Mouse (Mus musculus) layer of hippocampus, postnatal 36 days (tissue): ENCODE data around the gene Comt. TPM values are rescaled to one million over a fixed set of nuclear protein-coding genes. Genes with fewer than 3 reads are reported as not detected.

Experiments used
- microRNA-seq, 2 experiments: library from miRNA; unstranded; fragments of <30 nt; microRNA quantifications; one replicate each; pipeline ENCODE4 v1.2.0; 2021
- total RNA-seq, 2 experiments: library from RNA; stranded (reverse); gene quantifications; 2 replicates each; pipeline ENCODE4 v1.2.3; 2021

Comt gene
- total RNA-seq, 2 experiments from 2014 or later: 66.3 to 68.1 TPM

Small RNA genes within 50 kb of the gene (microRNA-seq; reads per million reads assigned to microRNA genes)
- 0 reads per million in 2 experiments for gene Gm26219

Other genes with a start within 250 kb of the Comt start
- gene Ccdc188, start 209.0 kb downstream of the Comt start, total RNA-seq: not detected
- 10 to 100 TPM; 68.5 to 70.0 TPM for gene Zdhhc8, start 191.7 kb downstream of the Comt start, total RNA-seq
- 10 to 100 TPM; 48.9 to 64.1 TPM for gene Trmt2a, start 178.2 kb downstream of the Comt start, total RNA-seq
- 10 to 100 TPM; 85.1 to 90.7 TPM for gene Ranbp1, start 178.1 kb downstream of the Comt start, total RNA-seq
- gene Gm49776, start 168.5 kb downstream of the Comt start, total RNA-seq: not detected
- gene Dgcr8, start 137.6 kb downstream of the Comt start, total RNA-seq: 10 to 100 TPM; 45.1 to 50.2 TPM
- gene Tango2, start 78.7 kb downstream of the Comt start, total RNA-seq: 100 to 1,000 TPM; 124 to 125 TPM
- gene Arvcf, start 78.7 kb downstream of the Comt start, total RNA-seq: 10 to 100 TPM; 36.2 to 37.7 TPM
- gene Txnrd2, start 468 bp downstream of the Comt start, total RNA-seq: 10 to 100 TPM; 19.6 to 21.7 TPM
- 1 to 10 TPM; 6.6 to 6.9 TPM for gene Gnb1l, start 71.9 kb upstream of the Comt start, total RNA-seq
- 10 to 100 TPM; 10.0 to 11.5 TPM for gene Rtl10, start 72.0 kb upstream of the Comt start, total RNA-seq
- gene Tbx1, start 163.8 kb upstream of the Comt start, total RNA-seq: 1 to 10 TPM; 1.3 to 1.5 TPM
- gene Gp1bb, start 195.6 kb upstream of the Comt start, total RNA-seq: 1 to 10 TPM in 1 of 2 experiments, under 1 TPM in 1; 0.85 to 1.2 TPM
- 100 to 1,000 TPM; 172 to 185 TPM for gene Gm49601, start 199.6 kb upstream of the Comt start, total RNA-seq
- 100 to 1,000 TPM; 548 to 589 TPM for gene Sept5, start 203.1 kb upstream of the Comt start, total RNA-seq